8 mouse cellular contexts compared by ENCODE assay signal in the genomic region with DNA sequence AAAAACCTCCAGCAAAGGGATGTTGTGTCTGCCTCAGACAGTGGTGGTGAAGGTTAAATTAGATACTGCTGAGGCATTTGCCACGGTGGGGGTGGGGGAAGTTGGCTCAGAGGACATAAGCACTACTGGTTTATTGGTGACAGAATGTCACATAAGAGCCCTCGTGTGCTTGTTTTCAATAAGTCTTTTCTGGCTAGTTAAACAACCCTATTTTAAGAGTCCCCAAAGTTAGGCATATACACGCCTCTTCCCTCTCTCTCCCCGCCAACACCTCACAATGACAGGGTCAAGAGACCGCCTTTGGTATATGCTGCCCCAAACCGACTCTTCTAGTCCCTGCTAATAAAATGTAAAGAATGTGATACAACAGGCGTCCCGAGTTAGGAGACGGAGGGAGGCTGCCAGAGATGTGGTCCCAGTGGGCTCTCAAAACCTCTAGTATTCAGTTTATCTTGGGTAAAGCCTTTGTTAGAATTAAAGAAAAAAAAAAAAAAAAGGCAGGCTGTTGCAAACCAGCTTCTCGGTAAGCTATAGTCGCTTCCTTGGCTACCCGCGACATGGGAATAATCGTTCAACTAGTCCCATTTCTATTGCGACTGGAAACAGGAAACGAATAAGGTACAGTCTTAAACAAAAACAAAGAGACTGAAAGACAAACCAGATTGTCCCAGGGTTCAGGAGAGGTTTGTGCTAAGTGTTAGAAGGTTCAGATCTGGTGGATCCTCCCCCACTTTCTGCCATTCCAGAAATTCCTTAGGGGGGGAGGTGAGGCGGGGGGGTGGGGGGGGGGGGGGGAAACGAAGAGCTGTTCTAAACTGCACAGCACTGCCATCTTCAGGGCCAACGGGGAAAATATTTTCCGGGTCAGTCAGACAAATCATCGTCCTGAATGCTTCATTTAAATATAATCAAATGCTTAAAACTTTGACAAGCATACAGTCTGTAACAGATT.
A peak's percentile ranks its signal among the peaks of the same experiment; 100 is the strongest.
DNase-seq lines count a peak whose midpoint lies in the region; ATAC-seq and TF ChIP-seq lines count a peak whose summit lies in the region.

No protein-coding gene starts in this region.

- no peak overlapping the region for H3K27ac ChIP-seq in forebrain, postnatal 0 days (ENCODE audit: low read depth, low read length)
- H3K27ac ChIP-seq in lung, embryonic 15.5 days = peak overlapping the region; percentile 89

- 3% methylated on average over 21 of the region's 21 CpGs for WGBS in forebrain, postnatal 0 days
- WGBS in lung, embryonic 15.5 days = under 1% methylated on average over 20 of the region's 21 CpGs

- H3K27me3 ChIP-seq in G1E (ENCODE audit: insufficient read depth, low read length) = peaks cover 2% of the 10 kb centered on the region; the same call in 1 of the 2 replicates
- H3K27me3 ChIP-seq in forebrain, postnatal 0 days (ENCODE audit: insufficient read depth, low read length) = no peaks in the 10 kb centered on the region
- H3K27me3 ChIP-seq in lung, embryonic 15.5 days = no peaks in the 10 kb centered on the region

- peak overlapping the region; percentile 43 for H3K9ac ChIP-seq in forebrain, postnatal 0 days
- H3K9ac ChIP-seq in lung, embryonic 15.5 days = peak overlapping the region; percentile 24

- H3K4me3 ChIP-seq in G1E (ENCODE audit: low read depth, low read length) = no peak overlapping the region
- peak overlapping the region; percentile 37 for H3K4me3 ChIP-seq in forebrain, postnatal 0 days (ENCODE audit: low read depth, low read length)
- peak overlapping the region; percentile 39 for H3K4me3 ChIP-seq in lung, embryonic 15.5 days

- H3K4me1 ChIP-seq in G1E (ENCODE audit: insufficient read depth, low read depth, low read length) = peaks cover 9% of the 10 kb centered on the region
- H3K4me1 ChIP-seq in forebrain, postnatal 0 days (ENCODE audit: insufficient read depth) = no peaks in the 10 kb centered on the region
- peaks cover 32% of the 10 kb centered on the region for H3K4me1 ChIP-seq in lung, embryonic 15.5 days

- peak overlapping the region; percentile 53 for H3K4me2 ChIP-seq in forebrain, postnatal 0 days (ENCODE audit: low read depth)
- peak overlapping the region; percentile 54 for H3K4me2 ChIP-seq in lung, embryonic 15.5 days

- H3K36me3 ChIP-seq in G1E (replicated peaks) = no peaks in the 10 kb centered on the region
- H3K36me3 ChIP-seq in forebrain, postnatal 0 days (ENCODE audit: insufficient read depth) = no peaks in the 10 kb centered on the region
- H3K36me3 ChIP-seq in lung, embryonic 15.5 days = no peaks in the 10 kb centered on the region

- no peaks in the 10 kb centered on the region for H3K9me3 ChIP-seq in G1E (replicated peaks)
- H3K9me3 ChIP-seq in forebrain, postnatal 0 days (ENCODE audit: low read length) = no peaks in the 10 kb centered on the region
- no peaks in the 10 kb centered on the region for H3K9me3 ChIP-seq in lung, embryonic 15.5 days

- peak; percentile 40; the same call in 1 of the 2 replicates for ATAC-seq in G1E (ENCODE audit: extremely low read depth, insufficient number of reproducible peaks, low FRiP score, poor library complexity, severe bottlenecking)
- ATAC-seq in forebrain, postnatal 0 days = peak; percentile 60
- 0 out of 4 replicates have a peak, but pooled peaks have one; percentile 14 to 27 for ATAC-seq in hematopoietic stem cell, adult 5-6 weeks (replicated peaks in 1 of 2; ENCODE audit: insufficient read depth in 1 of 2, low FRiP score in 2 of 2, low TSS enrichment in 1 of 2, low read depth in 1 of 2, poor library complexity in 2 of 2, severe bottlenecking in 2 of 2)
- peak; percentile 75 for ATAC-seq in lung, embryonic 15.5 days (ENCODE audit: borderline replicate concordance, extremely low read depth, low FRiP score, low TSS enrichment)

- no peak for DNase-seq in G1E (ENCODE audit: low spot score)
- DNase-seq in cerebellum, adult 11 months = peak; percentile 36
- DNase-seq in forebrain, postnatal 0 days = peak; percentile 77
- DNase-seq in layer of hippocampus, adult 8-10 months (ENCODE audit: low spot score in 2 of 2) = peak; percentile 4 to 35
- DNase-seq in ovary, postnatal 14 days (ENCODE audit: low spot score) = peak; percentile 57
- peak; percentile 24 for DNase-seq in urinary bladder, adult 2 months (ENCODE audit: low spot score)

- no peak for TF ChIP-seq CTCF in G1E (IDR thresholded peaks at IDR 0.05; ENCODE audit: low read depth, low read length)
- TF ChIP-seq CTCF in forebrain, postnatal 0 days (IDR thresholded peaks at IDR 0.05; ENCODE audit: low read depth) = peak; percentile 68

Comparison
In these comparisons a context has a peak if more than half of its experiments do, and no peak if none do; other contexts are left out.
1. ATAC-seq: peak in every context shown above with its lines; median percentile 75 in lung, embryonic 15.5 days; 60 in forebrain, postnatal 0 days; 40 in G1E; 20 in hematopoietic stem cell, adult 5-6 weeks.